Mouse (Mus musculus): Measurements from ENCODE around the gene Eif2b3.

GRCm38 (mm10) chr4:117014901-117015415 is 4.2 kb upstream of the Eif2b3 start:
- TF ChIP-seq POLR2A (IDR thresholded peaks at IDR 0.05; ENCODE audit: control insufficient read depth, extremely low read depth, insufficient read depth, low read length, poor library complexity) (no peak), CTCF (IDR thresholded peaks at IDR 0.05; ENCODE audit: borderline replicate concordance, control insufficient read depth, extremely low read depth, insufficient read depth, low read length, poor library complexity) (no peak)
